Mouse (Mus musculus) large intestine, adult 2 months (tissue): ENCODE results near the gene Chaf1a. TPM values are rescaled to one million over a fixed set of nuclear protein-coding genes. Genes with fewer than 3 reads are reported as not detected.

Experiments
- DNase-seq: peaks from one replicate; pipeline ENCODE4 v3.0.0-alpha.2; 2012; ENCODE audit warnings: low read depth, low spot score
- WGBS: fragments of 180-500 bp; shearing (Covaris S2); methylation state at CpG from one replicate; pipeline ENCODE4 v1.1.7; 2018; 5-methylcytosine and 5-hydroxymethylcytosine counted together
- polyA plus RNA-seq: library from polyadenylated mRNA; depleted of rRNA; stranded (reverse); fragments of >200 nt; gene quantifications from 2 replicates; pipeline ENCODE4 v1.2.3, GENCODE M21; 2012

Chaf1a gene
- polyA plus RNA-seq, 1 experiment = 6.9 TPM

GRCm38 (mm10) chr17:56018347-56019131 lies 21.7 kb upstream of the Chaf1a start:
- DNase-seq = no peak
- 62% methylated on average over 20 of the region's 20 CpGs for WGBS

- 86% methylated on average over 6 of the region's 6 CpGs for WGBS
- DNase-seq = no peak
Observed at GRCm38 (mm10) chr17:56020400-56021084, 19.7 kb upstream of the Chaf1a start.

GRCm38 (mm10) chr17:56021161-56021910 lies 18.9 kb upstream of the Chaf1a start:
- DNase-seq = no peak
- WGBS = 68% methylated on average over 4 of the region's 4 CpGs

- 78% methylated on average over 2 of the region's 2 CpGs for WGBS
- no peak for DNase-seq
Observed at GRCm38 (mm10) chr17:56022131-56022988, 17.9 kb upstream of the Chaf1a start.

- WGBS = 90% methylated on average over 4 of the region's 4 CpGs
Observed at GRCm38 (mm10) chr17:56022989-56023290, 17.3 kb upstream of the Chaf1a start.

GRCm38 (mm10) chr17:56023386-56023785 lies 16.9 kb upstream of the Chaf1a start:
- WGBS = 43% methylated on average over 5 of the region's 5 CpGs
- no peak for DNase-seq

More at GRCm38 (mm10) chr17:56022989-56023290, 17.3 kb upstream of the Chaf1a start:
- no peak for DNase-seq

GRCm38 (mm10) chr17:56024476-56024875 lies 15.8 kb upstream of the Chaf1a start:
- 46% methylated on average over 2 of the region's 2 CpGs for WGBS

GRCm38 (mm10) chr17:56024931-56025330 lies 15.3 kb upstream of the Chaf1a start:
- 72% methylated on average over 5 of the region's 5 CpGs for WGBS
- DNase-seq = no peak

More at GRCm38 (mm10) chr17:56024476-56024875, 15.8 kb upstream of the Chaf1a start:
- DNase-seq = no peak

GRCm38 (mm10) chr17:56026303-56026702 lies 13.9 kb upstream of the Chaf1a start:
- 52% methylated on average over 1 of the region's 1 CpGs for WGBS
- no peak for DNase-seq

GRCm38 (mm10) chr17:56026881-56027280 lies 13.4 kb upstream of the Chaf1a start:
- no peak for DNase-seq
- 46% methylated on average over 1 of the region's 1 CpGs for WGBS

- DNase-seq = no peak
- WGBS = 83% methylated on average over 5 of the region's 5 CpGs
Observed at GRCm38 (mm10) chr17:56027801-56028441, 12.3 kb upstream of the Chaf1a start.

GRCm38 (mm10) chr17:56030238-56030870 lies 9.9 kb upstream of the Chaf1a start:
- WGBS = 89% methylated on average over 9 of the region's 9 CpGs
- no peak for DNase-seq

GRCm38 (mm10) chr17:56030919-56031318 lies 9.3 kb upstream of the Chaf1a start:
- no peak for DNase-seq
- WGBS = 59% methylated on average over 5 of the region's 5 CpGs

- DNase-seq = no peak
- 77% methylated on average over 7 of the region's 7 CpGs for WGBS
Observed at GRCm38 (mm10) chr17:56031431-56031830, 8.8 kb upstream of the Chaf1a start.

GRCm38 (mm10) chr17:56032127-56032733 lies 8.0 kb upstream of the Chaf1a start:
- no peak for DNase-seq
- 61% methylated on average over 6 of the region's 6 CpGs for whole genome bisulfite sequencing

GRCm38 (mm10) chr17:56032831-56033230 lies 7.4 kb upstream of the Chaf1a start:
- DNase-seq = no peak
- WGBS = 61% methylated on average over 7 of the region's 7 CpGs

GRCm38 (mm10) chr17:56034040-56034725 lies 6.1 kb upstream of the Chaf1a start:
- WGBS = 67% methylated on average over 7 of the region's 7 CpGs
- no peak for DNase-seq

- 76% methylated on average over 6 of the region's 6 CpGs for WGBS
- DNase-seq = no peak
Observed at GRCm38 (mm10) chr17:56034726-56035100, 5.5 kb upstream of the Chaf1a start.
